Mouse (Mus musculus): ENCODE measurements around the gene Ccdc116. TPM values are rescaled to one million over a fixed set of nuclear protein-coding genes. Genes with fewer than 3 reads are reported as not detected.
A peak's percentile ranks its signal among the peaks of the same experiment; 100 is the strongest.
"Not testable (repeated sequence)": the region's sequence is repeated elsewhere in the genome, so short reads cannot be mapped to it uniquely, and the experiment has no call there.

The Ccdc116 gene
- under 1 TPM; 0.10 to 0.17 TPM for total RNA-seq (2021)

GRCm38 (mm10) chr16:17146772-17147235, at the start of gene Ccdc116:
Gene Ccdc116, minus strand, starts transcription at chr16:17147229.
- intact Hi-C loops (cut with DNase I): loop anchor here (5.0 kb wide), 2 partner anchors 55 to 125 kb away; partner anchors contain the start of gene Ube2l3
- peak; percentile 82 to 87 for DNase-seq

GRCm38 (mm10) chr16:17193823-17194222, 46.8 kb upstream of the Ccdc116 start:
- intact Hi-C loops (cut with DNase I): no loop called here
- no peak for DNase-seq

GRCm38 (mm10) chr16:17185475-17185874, 38.4 kb upstream of the Ccdc116 start:
- DNase-seq: no peak
- intact Hi-C loops (cut with DNase I): no loop called here

DNA sequence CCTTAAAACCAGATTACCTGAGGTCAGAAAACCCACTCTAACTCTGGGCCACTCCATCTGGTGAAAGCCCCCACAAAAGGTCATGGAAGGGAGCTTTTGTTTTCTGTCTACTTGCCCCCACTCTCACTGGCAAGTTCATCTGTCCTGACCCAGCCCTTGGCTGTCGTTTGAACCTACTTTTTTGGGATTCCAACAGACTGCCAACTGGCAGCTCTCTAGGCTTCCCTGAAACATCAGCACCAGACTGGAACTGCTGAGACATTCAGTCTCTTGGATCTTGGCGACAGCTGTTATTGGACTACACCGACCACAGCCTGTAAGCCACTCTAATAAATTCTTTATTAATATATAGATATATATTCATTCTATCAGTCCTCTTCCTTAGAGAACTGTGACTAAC, 36.0 kb upstream of the Ccdc116 start:
- intact Hi-C loops (cut with DNase I): no loop called here
- DNase-seq: peak in 1 of 2 experiments; percentile 18

DNA sequence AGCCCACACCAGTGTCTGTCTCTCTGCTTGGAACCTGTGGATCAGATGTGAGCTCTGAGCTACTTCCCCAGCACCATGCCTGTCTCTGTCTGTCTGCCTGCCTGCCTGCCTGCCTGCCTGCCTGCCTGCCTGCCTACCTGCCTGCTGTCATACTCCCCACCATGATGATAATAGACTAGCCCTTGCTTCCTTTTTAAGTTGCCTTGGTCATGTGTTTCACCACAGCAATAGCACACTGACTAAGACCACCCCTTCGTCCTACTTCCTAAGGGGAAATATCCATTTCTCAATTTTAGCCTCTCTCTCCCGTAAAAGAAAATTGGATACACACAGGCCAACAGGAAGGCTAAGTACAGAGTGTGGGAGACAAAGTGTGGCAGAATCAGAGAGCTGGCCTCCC, 35.1 kb upstream of the Ccdc116 start:
- DNase-seq: no peak
- intact Hi-C loops (cut with DNase I): no loop called here

GRCm38 (mm10) chr16:17181382-17181781, 34.4 kb upstream of the Ccdc116 start:
- DNase-seq: peak; percentile 17 to 37
- intact Hi-C loops (cut with DNase I): no loop called here

GRCm38 (mm10) chr16:17179706-17180105, 32.7 kb upstream of the Ccdc116 start:
- intact Hi-C loops (cut with DNase I): no loop called here
- DNase-seq: no peak

DNA sequence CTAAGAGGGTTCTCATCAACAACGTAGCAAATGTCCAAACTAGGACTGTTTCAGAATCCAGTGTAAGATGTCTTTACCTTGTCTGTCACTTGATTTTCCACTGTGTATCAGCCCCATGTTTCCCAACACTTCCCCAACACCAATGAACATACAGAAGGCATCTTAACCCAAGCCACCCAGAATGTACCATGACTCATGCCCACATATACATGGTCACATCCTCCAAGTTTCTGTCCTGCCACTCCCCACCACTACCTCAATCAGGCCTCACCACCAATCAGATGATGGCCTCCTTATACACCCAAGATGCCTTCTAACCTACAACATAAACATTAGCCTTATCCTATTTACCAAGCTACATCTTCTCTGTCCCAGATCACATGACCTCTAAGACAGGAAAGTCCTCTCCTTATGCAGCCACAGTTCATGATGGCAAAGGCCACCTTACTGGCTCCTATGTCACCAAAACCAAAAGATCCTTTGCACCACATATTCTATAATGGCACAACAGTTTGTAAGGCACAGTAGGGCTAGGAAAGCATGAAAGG, 30.7 kb upstream of the Ccdc116 start:
- DNase-seq: no peak
- intact Hi-C loops (cut with DNase I): no loop called here

GRCm38 (mm10) chr16:17175765-17176164, 28.7 kb upstream of the Ccdc116 start:
- intact Hi-C loops (cut with DNase I): no loop called here
- no peak for DNase-seq

GRCm38 (mm10) chr16:17168049-17168448, 21.0 kb upstream of the Ccdc116 start:
- intact Hi-C loops (cut with DNase I): no loop called here
- DNase-seq: no peak

GRCm38 (mm10) chr16:17167179-17167578, 20.1 kb upstream of the Ccdc116 start:
- intact Hi-C loops (cut with DNase I): no loop called here
- no peak for DNase-seq

- intact Hi-C loops (cut with DNase I); DNase-seq: not testable (repeated sequence)
These were observed 18.4 kb upstream of the Ccdc116 start for GRCm38 (mm10) chr16:17165478-17165877.

DNA sequence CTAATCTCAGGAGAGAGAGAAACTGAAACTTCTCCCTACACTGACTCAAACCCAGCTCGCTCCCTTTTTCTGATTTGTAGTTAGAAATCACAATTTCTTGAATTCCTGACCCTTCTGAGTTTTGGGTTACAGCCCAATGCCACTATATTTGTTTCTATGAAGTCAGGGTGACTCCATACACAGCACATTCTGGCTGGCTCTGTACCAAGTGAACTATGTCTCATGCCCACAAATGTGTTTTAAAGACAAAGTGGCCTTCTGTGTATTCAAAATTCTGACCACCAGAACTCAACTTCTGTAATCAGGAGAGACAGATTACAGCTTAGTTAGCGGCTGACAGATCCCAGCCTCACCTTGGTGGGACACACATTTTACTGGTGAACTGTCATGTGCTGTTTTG, 7.3 kb upstream of the Ccdc116 start:
- intact Hi-C loops (cut with DNase I): no loop called here
- DNase-seq: no peak

DNA sequence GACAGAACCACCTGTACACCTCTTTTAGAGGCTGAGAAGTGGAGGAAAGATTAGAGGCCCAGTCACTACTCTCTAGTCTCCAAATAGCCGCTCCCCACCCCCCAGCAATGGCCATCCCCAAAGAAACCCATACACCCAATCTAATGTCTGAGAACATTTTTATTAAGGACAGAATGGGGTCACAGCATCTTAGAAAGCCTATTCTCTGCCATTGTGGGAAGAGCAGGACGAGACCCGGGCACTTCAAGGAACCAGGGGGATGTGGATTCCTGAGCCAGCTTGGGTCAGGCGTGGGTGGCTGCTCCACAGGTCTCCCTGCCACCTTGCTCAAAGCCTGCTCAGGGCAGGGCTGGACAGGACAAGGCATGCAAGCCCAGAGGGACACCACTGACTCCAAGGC, 4.8 kb upstream of the Ccdc116 start:
- intact Hi-C loops (cut with DNase I): no loop called here
- no peak for DNase-seq

DNA sequence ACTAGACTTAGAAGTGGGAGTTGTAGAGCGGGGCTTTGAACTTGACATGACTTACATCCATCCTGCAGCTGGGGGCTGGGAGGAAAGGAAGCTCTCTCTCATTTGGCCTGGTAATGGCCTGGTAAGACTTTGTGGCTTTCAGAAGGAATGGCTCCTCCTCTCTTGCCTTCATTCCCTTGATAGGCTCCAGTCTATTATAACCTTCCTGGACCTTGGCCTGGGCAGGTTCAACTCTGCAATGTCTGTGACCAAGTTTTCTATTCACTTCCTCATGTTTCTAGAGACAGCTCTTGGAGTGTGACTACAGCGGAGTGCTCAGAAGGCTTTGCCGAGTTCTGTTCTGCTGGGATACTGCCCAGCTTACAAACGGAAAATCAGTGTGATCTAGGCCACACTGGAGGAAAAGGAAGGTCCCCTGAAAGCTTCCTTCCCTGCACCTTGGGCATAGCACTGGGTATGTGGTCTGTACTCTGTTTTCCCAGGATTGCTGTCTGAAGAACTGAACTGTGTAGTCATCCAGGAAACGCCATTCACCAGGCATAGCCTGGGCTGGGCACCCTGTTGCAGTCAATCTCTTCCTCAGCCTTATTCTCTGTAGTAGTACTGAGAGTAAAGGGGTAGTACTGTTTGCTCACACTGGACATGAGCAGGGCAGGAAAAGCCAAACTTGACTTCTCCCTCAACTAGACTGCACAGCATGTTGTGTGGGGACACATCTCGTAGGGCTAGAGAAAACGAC, 3.7 kb upstream of the Ccdc116 start:
- no peak for DNase-seq
- intact Hi-C loops (cut with DNase I): no loop called here

DNA sequence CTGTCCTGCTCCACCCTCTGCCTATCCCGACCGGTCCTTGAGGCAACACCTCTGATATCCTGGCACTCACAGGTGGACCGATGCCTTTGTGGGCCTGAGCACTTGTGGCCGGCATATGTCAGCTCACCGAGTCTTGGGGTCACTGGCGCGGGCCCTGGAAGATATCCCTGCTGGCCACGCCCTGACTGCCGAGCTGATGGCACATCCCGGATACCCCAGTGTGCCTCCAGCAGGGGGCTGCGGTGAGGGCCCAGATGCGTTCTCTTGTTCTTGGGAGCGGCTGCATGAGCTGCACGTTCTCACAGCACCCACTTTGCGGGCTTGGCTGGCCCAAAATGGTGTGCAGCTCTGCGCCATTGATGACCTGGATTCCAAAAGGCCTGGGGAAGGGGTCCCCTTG, 1.1 kb upstream of the Ccdc116 start:
- intact Hi-C loops (cut with DNase I): loop anchor here (5.0 kb wide), 2 partner anchors 54 to 124 kb away; partner anchors contain the start of gene Ube2l3
- DNase-seq: peak; percentile 13 to 38

DNA sequence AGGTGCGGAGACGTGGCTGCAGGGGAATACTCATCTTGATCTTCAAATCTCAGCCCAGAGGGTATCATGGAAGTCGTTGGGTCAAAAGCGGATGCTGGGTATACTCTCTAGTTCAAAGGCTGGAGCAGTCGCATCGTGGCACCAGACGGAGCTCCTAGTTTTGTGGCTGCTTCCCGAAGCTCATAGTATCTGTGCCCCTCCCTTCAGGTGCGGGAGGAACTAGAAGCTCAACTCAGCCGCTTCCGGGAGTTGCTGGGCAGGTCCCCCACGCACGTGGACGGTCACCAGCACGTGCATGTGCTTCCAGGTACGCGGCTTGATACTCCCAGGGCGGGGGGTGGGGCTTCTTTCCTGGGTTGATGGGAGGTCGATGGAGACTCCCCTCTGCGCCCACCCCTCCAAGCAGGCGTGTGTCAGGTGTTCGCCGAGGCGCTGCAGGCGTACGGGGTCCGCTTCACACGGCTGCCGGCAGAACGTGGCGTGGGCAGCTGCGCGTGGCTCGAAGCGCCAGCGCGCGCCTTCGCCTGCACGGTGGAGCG, 431 bp upstream of the Ccdc116 start:
- intact Hi-C loops (cut with DNase I): loop anchor here (5.0 kb wide), 2 partner anchors 55 to 125 kb away; partner anchors contain the start of gene Ube2l3
- DNase-seq: no peak

GRCm38 (mm10) chr16:17144339-17144738, 2.7 kb downstream of the Ccdc116 start, which contains the start of gene Ydjc:
Gene Ydjc, plus strand, starts transcription at chr16:17144621.
- intact Hi-C loops (cut with DNase I): no loop called here
- no peak for DNase-seq

DNA sequence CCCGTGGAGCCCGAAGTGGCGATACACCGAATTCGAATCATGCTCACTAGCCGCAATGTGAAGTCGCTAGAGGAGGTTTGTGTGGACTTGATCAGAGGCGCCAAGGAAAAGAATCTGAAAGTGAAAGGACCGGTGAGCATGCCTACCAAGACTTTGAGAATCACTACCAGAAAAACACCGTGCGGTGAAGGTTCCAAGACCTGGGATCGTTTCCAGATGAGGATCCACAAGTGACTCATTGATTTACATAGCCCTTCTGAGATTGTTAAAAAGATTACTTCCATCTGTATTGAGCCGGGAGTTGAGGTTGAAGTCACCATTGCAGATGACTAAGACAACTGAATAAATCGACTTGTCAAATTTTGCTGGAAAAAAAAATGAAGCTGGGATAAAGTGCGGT, 9.7 kb downstream of the Ccdc116 start:
- intact Hi-C loops (cut with DNase I): no loop called here

DNA sequence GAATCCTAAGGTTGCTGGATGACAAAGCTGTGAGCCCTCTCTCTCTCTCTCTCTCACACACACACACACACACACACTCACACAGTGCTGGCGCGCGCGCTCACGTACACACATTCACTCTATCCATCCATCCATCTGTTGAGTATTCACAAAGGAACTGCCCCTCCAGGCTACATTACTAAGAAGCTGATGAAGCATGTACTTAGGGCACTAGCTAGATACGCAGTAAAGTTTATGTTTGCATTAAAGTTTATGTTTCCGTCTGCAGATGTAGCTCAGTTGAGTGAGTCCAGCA, 14.2 kb downstream of the Ccdc116 start:
- DNase-seq: no peak
- intact Hi-C loops (cut with DNase I): loop anchor here (5.0 kb wide), 1 partner anchor 144 kb away; the partner anchor contains the start of gene Tmem191c

More for the DNA sequence above, 9.7 kb downstream of the Ccdc116 start:
- DNase-seq: no peak

DNA sequence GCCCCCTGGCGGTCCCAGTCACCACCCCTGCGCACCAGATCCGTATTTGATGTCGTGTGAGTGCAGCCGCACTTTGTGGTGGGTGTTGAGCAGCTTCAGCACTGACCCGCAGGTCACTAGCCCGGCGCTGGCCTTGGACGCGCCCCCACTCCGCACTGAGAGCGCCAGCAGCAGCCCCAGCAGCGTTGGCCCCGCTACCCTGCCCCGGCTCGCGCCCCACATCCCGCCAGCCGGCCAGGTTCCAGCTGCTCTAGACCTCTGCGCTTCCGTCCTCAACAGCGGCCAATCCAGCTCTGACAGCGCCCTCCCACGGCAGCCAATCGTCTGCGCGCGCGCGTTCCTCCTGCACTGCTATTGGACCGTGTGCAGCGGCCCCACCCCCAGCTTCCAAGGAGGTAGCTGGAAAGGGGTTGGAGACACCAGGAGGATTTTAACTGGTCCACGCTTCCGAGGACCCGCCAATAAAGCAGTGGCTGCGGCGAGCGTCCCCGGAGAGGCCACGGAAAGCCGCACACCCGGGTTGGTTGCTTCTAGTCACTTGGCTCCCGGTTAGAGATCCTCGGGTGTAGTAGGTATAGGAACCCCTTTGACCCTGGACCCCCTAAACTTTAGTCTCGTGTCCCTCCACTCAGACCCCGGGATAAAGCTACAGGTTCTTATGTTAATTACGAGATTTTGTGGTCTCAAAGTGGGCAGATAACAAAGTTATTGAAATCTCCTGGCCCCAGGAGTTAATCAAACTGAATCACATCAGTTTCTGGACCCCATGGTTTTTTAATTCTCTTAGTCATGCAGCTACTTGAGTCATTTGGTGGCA, 14.7 kb downstream of the Ccdc116 start, which contains the start of gene Sdf2l1:
Gene Sdf2l1 (minus strand): TSS at position 295 of the 817 bp plus-strand sequence.
- peak; percentile 97 to 98 for DNase-seq
- intact Hi-C loops (cut with DNase I): loop anchor here (5.0 kb wide), 1 partner anchor 145 kb away; the partner anchor contains the start of gene Tmem191c
